Mouse (Mus musculus): Measurements from ENCODE around the gene Ccdc84. TPM values are rescaled to one million over a fixed set of nuclear protein-coding genes. Genes with fewer than 3 reads are reported as not detected.
A peak's percentile ranks its signal among the peaks of the same experiment; 100 is the strongest.

Gene Ccdc84
- total and polyA plus RNA-seq, 3 experiments: 18.0 to 18.7 TPM; not detected in 1

DNA sequence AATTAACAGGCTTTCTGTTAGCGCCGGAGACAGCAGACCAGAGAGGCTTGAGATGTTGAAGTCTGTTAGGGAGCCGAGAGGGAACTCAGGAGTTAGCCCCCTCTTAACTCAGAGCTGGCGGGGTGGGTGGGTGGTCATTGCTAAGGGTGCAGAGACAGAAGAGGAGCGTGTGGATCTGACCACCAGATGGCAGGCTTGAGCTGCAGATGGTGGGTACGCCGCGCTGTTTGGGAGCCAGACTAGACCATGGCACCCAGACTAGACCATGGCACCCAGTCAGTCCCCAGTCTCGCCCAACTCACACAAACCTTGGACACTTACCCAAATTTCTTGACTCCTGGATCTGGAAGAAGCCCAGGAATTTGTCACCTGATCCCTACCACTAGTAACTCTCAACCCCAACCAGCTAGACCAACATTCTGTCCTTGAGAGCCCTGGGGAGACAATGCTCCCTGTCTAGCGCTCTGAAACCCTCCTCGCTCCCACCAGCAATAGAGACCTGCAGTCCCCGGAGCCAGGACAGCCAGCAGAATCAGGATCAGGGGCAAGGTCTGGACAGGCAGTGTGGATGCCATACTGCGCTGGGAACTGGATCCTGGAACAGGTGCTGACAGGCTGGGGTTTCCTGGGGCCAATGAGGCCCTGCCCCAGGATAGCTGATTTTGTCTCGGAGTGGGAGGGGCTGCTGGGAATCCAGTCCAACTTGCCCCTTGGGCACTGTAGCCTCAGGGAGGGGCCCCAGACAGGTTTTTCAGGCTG, 35.9 kb upstream of the Ccdc84 start:
- peaks cover 5 to 6% of the 10 kb centered on the region in 2 experiments; a peak in 3 of 4 replicates for H3K27me3 ChIP-seq (ENCODE audit: control insufficient read depth in 1 of 2, insufficient read depth in 2 of 2, low read length in 2 of 2)
- H3K4me1 ChIP-seq (ENCODE audit: control insufficient read depth in 1 of 2, insufficient read depth in 2 of 2, low read length in 2 of 2): peaks cover 0 to 3% of the 10 kb centered on the region in 2 experiments; a peak in 1 of 4 replicates
- peak; percentile 92 for TF ChIP-seq SMC3 (IDR thresholded peaks at IDR 0.05; ENCODE audit: low read depth, low read length)
- TF ChIP-seq TAL1 (IDR thresholded peaks at IDR 0.05; ENCODE audit: low read length): no peak
- TF ChIP-seq USF2 (IDR thresholded peaks at IDR 0.05; ENCODE audit: borderline replicate concordance in 1 of 2, insufficient read depth in 1 of 2, low read depth in 1 of 2, low read length in 2 of 2): no peak
- peak; percentile 86 for TF ChIP-seq RAD21 (IDR thresholded peaks at IDR 0.05; ENCODE audit: low read depth, low read length)
- TF ChIP-seq GABPA (IDR thresholded peaks at IDR 0.05; ENCODE audit: low read depth, low read length): no peak
- TF ChIP-seq ZC3H11A (IDR thresholded peaks at IDR 0.05; ENCODE audit: low read depth, low read length): peak; percentile 87
- TF ChIP-seq MAFK (IDR thresholded peaks at IDR 0.05; ENCODE audit: borderline replicate concordance, low read depth, low read length): no peak
- TF ChIP-seq POLR2A (IDR thresholded peaks at IDR 0.05; ENCODE audit: control insufficient read depth in 1 of 2, insufficient read depth in 1 of 2, low read depth in 1 of 2, low read length in 2 of 2, poor library complexity in 1 of 2): no peak
- no peak for TF ChIP-seq RCOR1 (IDR thresholded peaks at IDR 0.05; ENCODE audit: low read depth, low read length)
- TF ChIP-seq E2F4 (IDR thresholded peaks at IDR 0.05; ENCODE audit: borderline replicate concordance, low read depth, low read length): no peak
- peak; percentile 78 to 95 (median 87) for TF ChIP-seq CTCF (IDR thresholded peaks at IDR 0.05 in 2 of 3, conservative IDR thresholded peaks at IDR 0.05 in 1 of 3; ENCODE audit: control insufficient read depth in 1 of 3, insufficient read depth in 1 of 3, low read depth in 2 of 3, low read length in 3 of 3, poor library complexity in 1 of 3, severe bottlenecking in 1 of 3)
- no peak for TF ChIP-seq CHD2 (IDR thresholded peaks at IDR 0.05; ENCODE audit: low read length)
- no peak overlapping the region for H3K9ac ChIP-seq (ENCODE audit: control insufficient read depth, low read depth, low read length, poor library complexity, severe bottlenecking)
- no peak overlapping the region for H3K27ac ChIP-seq (ENCODE audit: control insufficient read depth, low read depth, low read length)
- H3K79me2 ChIP-seq (ENCODE audit: control insufficient read depth, insufficient read depth, low read length, poor library complexity): no peaks in the 10 kb centered on the region
- H3K36me3 ChIP-seq (ENCODE audit: control insufficient read depth in 1 of 2, insufficient read depth in 2 of 2, low read length in 2 of 2): no peaks in the 10 kb centered on the region
- peak; percentile 77 for DNase-seq (ENCODE audit: low read depth, low spot score)
- H3K9me3 ChIP-seq (replicated peaks; ENCODE audit: insufficient read depth, low read length): no peaks in the 10 kb centered on the region
- no peak overlapping the region for H3K4me3 ChIP-seq (ENCODE audit: control insufficient read depth in 1 of 2, insufficient read depth in 1 of 2, low read depth in 2 of 2, low read length in 2 of 2)

DNA sequence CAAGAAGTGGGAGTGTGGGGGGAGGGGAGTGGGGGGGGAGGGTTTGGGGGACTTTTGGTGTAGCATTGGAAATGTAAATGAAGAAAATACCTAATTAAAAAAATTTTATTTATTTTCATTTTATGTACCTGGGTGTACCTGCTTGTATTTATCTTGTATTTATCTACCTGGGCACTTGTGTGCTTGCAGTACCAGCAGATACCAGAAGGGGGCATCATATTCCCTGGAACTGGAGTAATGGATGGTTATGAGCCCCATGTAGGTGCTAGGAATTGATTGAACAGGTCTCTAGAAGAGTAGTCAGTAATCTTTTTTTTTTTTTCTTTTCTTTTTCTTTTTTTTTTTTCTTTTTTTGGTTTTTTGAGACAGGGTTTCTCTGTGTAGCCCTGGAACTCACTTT, 32.0 kb upstream of the Ccdc84 start:
- no peak overlapping the region for H3K27ac ChIP-seq (ENCODE audit: control insufficient read depth, low read depth, low read length)
- H3K27me3 ChIP-seq (ENCODE audit: control insufficient read depth in 1 of 2, insufficient read depth in 2 of 2, low read length in 2 of 2): no peaks in the 10 kb centered on the region
- H3K36me3 ChIP-seq (ENCODE audit: control insufficient read depth in 1 of 2, insufficient read depth in 2 of 2, low read length in 2 of 2): no peaks in the 10 kb centered on the region
- H3K4me1 ChIP-seq (ENCODE audit: control insufficient read depth in 1 of 2, insufficient read depth in 2 of 2, low read length in 2 of 2): peaks cover 0 to 3% of the 10 kb centered on the region in 2 experiments; a peak in 1 of 4 replicates
- DNase-seq (ENCODE audit: low read depth, low spot score): peak; percentile 39
- H3K4me3 ChIP-seq (ENCODE audit: control insufficient read depth in 1 of 2, insufficient read depth in 1 of 2, low read depth in 2 of 2, low read length in 2 of 2): no peak overlapping the region
- no peak overlapping the region for H3K9ac ChIP-seq (ENCODE audit: control insufficient read depth, low read depth, low read length, poor library complexity, severe bottlenecking)
- no peaks in the 10 kb centered on the region for H3K79me2 ChIP-seq (ENCODE audit: control insufficient read depth, insufficient read depth, low read length, poor library complexity)
- no peaks in the 10 kb centered on the region for H3K9me3 ChIP-seq (replicated peaks; ENCODE audit: insufficient read depth, low read length)
- peak; percentile 39 for TF ChIP-seq RAD21 (IDR thresholded peaks at IDR 0.05; ENCODE audit: low read depth, low read length)
- no peak for TF ChIP-seq NRF1 (IDR thresholded peaks at IDR 0.05; ENCODE audit: insufficient read depth, low read depth, low read length, poor library complexity, severe bottlenecking)
- no peak for TF ChIP-seq CHD1 (IDR thresholded peaks at IDR 0.05; ENCODE audit: low read depth, low read length)
- TF ChIP-seq ETS1 (IDR thresholded peaks at IDR 0.05; ENCODE audit: low read depth, low read length): no peak
- TF ChIP-seq CTCF (IDR thresholded peaks at IDR 0.05 in 2 of 3, conservative IDR thresholded peaks at IDR 0.05 in 1 of 3; ENCODE audit: control insufficient read depth in 1 of 3, insufficient read depth in 1 of 3, low read depth in 2 of 3, low read length in 3 of 3, poor library complexity in 1 of 3, severe bottlenecking in 1 of 3): peak; percentile 46 to 64 (median 59); a peak in 5 of 6 replicates
- no peak for TF ChIP-seq HCFC1 (IDR thresholded peaks at IDR 0.05; ENCODE audit: low read depth, low read length)
- TF ChIP-seq SIN3A (IDR thresholded peaks at IDR 0.05; ENCODE audit: low read length): no peak
- TF ChIP-seq MAZ (IDR thresholded peaks at IDR 0.05; ENCODE audit: low read depth, low read length): no peak
- TF ChIP-seq EP300 (IDR thresholded peaks at IDR 0.05; ENCODE audit: low read depth in 1 of 2, low read length in 2 of 2): no peak
- TF ChIP-seq RCOR1 (IDR thresholded peaks at IDR 0.05; ENCODE audit: low read depth, low read length): no peak
- peak; percentile 52 for TF ChIP-seq SMC3 (IDR thresholded peaks at IDR 0.05; ENCODE audit: low read depth, low read length)
- TF ChIP-seq GABPA (IDR thresholded peaks at IDR 0.05; ENCODE audit: low read depth, low read length): no peak
- TF ChIP-seq POLR2AphosphoS2 (IDR thresholded peaks at IDR 0.05; ENCODE audit: low read length): no peak
- no peak for TF ChIP-seq MEF2A (IDR thresholded peaks at IDR 0.05; ENCODE audit: extremely low read depth, insufficient replicate concordance, low read depth, low read length, poor library complexity, severe bottlenecking)
- TF ChIP-seq MAX (IDR thresholded peaks at IDR 0.05; ENCODE audit: low read length): no peak
